Comparison of ENCODE assay signal across 14 mouse cellular contexts in the genomic region with DNA sequence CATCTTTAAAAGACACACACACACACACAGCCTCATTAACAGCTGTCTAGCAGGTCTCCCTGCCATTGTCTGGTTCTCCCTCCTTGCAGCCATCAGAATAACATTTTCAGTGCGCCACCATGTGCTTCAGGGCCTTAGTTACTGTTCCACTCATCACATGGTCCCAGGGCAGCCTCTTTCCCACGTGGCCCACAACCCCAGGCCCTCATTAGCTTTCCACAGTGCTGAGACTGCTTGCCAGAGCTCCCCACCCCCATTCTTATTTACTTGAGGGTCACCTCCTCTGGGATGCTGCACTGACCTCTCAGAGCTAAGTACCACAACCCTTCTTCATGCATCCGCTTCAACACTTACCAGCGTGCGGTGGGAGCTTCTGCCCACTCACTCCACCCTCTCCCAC. TPM values are rescaled to one million over a fixed set of nuclear protein-coding genes. Genes with fewer than 3 reads are reported as not detected.
DNase-seq lines count a peak whose midpoint lies in the region; ATAC-seq lines count a peak whose summit lies in the region.
"Had no signal": no experiment of that assay in that cellular context is flagged by ENCODE, and none has a peak within 500 bp of the region (broad histone marks: within the 10 kb centered on the region; RNA-seq: fewer than 3 reads in every experiment).

No protein-coding gene starts in this region.

- peak overlapping the region; percentile 58 for H3K27ac ChIP-seq in embryonic facial prominence, embryonic 10.5 days (replicated peaks)
- H3K27ac ChIP-seq in midbrain, embryonic 11.5 days (ENCODE audit: low read depth, low read length) = peak overlapping the region; percentile 67
- H3K27ac ChIP-seq: layer of hippocampus, adult 2 months; limb, embryonic 13.5 days; lung, embryonic 15.5 days had no signal

- no peak overlapping the region for H3K4me3 ChIP-seq in embryonic facial prominence, embryonic 10.5 days
- no peak overlapping the region for H3K4me3 ChIP-seq in midbrain, embryonic 11.5 days (ENCODE audit: low read depth, low read length)
- H3K4me3 ChIP-seq: layer of hippocampus, adult 2 months; limb, embryonic 13.5 days; lung, embryonic 15.5 days had no signal

- no peak overlapping the region for H3K4me2 ChIP-seq in midbrain, embryonic 11.5 days
- H3K4me2 ChIP-seq: heart, embryonic 11.5 days; limb, embryonic 13.5 days; lung, embryonic 15.5 days had no signal

- H3K27me3 ChIP-seq in embryonic facial prominence, embryonic 10.5 days (replicated peaks; ENCODE audit: low read depth, poor library complexity, severe bottlenecking) = no peaks in the 10 kb centered on the region
- no peaks in the 10 kb centered on the region for H3K27me3 ChIP-seq in midbrain, embryonic 11.5 days (ENCODE audit: control insufficient read depth, insufficient read depth, low read length)
- H3K27me3 ChIP-seq: limb, embryonic 13.5 days; lung, embryonic 15.5 days had no signal

- H3K9ac ChIP-seq in midbrain, embryonic 11.5 days (ENCODE audit: low read length) = no peak overlapping the region
- H3K9ac ChIP-seq: limb, embryonic 13.5 days; lung, embryonic 15.5 days had no signal

- WGBS in embryonic facial prominence, embryonic 10.5 days = 35% methylated on average over 5 of the region's 5 CpGs
- 37% methylated on average over 5 of the region's 5 CpGs for WGBS in midbrain, embryonic 11.5 days

- H3K9me3 ChIP-seq in embryonic facial prominence, embryonic 10.5 days = no peaks in the 10 kb centered on the region
- H3K9me3 ChIP-seq in midbrain, embryonic 11.5 days (ENCODE audit: control insufficient read depth, low read length) = no peaks in the 10 kb centered on the region
- H3K9me3 ChIP-seq: limb, embryonic 13.5 days; lung, embryonic 15.5 days had no signal

- H3K4me1 ChIP-seq in embryonic facial prominence, embryonic 10.5 days = peaks cover 72% of the 10 kb centered on the region
- H3K4me1 ChIP-seq in midbrain, embryonic 11.5 days (ENCODE audit: control insufficient read depth, insufficient read depth, low read length) = peaks cover 51% of the 10 kb centered on the region

- no peaks in the 10 kb centered on the region for H3K36me3 ChIP-seq in embryonic facial prominence, embryonic 10.5 days (replicated peaks)
- no peaks in the 10 kb centered on the region for H3K36me3 ChIP-seq in midbrain, embryonic 11.5 days (ENCODE audit: control insufficient read depth, insufficient read depth, low read length)
- H3K36me3 ChIP-seq: limb, embryonic 13.5 days; lung, embryonic 15.5 days had no signal

- DNase-seq in embryo, embryonic 10.5 days (ENCODE audit: low spot score) = peak; percentile 71
- DNase-seq in embryonic facial prominence, embryonic 10.5 days (ENCODE audit: low spot score) = peak; percentile 62
- DNase-seq in kidney, adult 8-10 months = peak; percentile 70 to 83
- no peak for DNase-seq in midbrain, embryonic 11.5 days (ENCODE audit: low spot score, missing footprints)
- no peak for DNase-seq in lung, adult 18-20 months
- no peak for DNase-seq in adrenal gland, adult 18-20 months (ENCODE audit: low spot score in 2 of 2)
- no peak for DNase-seq in adrenal gland, adult (ENCODE audit: inconsistent age in 2 of 2, low spot score in 1 of 2)
- DNase-seq in ovary, postnatal 36 days (ENCODE audit: low spot score) = no peak
- DNase-seq: cerebellum, adult 9-10 months; thymus, adult 18-20 months had no signal

- peak; percentile 57; the same call in 1 of the 2 replicates for ATAC-seq in midbrain, embryonic 11.5 days (ENCODE audit: low FRiP score)

RNA-seq across cellular contexts. Expression of a gene that starts 28.1 kb away (rescaled TPM):
- 14.9 and 17.0 TPM in 2 replicates for polyA plus RNA-seq in embryonic facial prominence, embryonic 10.5 days (2016; fragmentation: Nextera tagmentation; extraction: Ambion mirVana)
- polyA plus RNA-seq in midbrain, embryonic 11.5 days (2014; fragmentation: Nextera tagmentation; extraction: Ambion mirVana) = 10.4 and 10.5 TPM in 2 replicates
- total RNA-seq in adrenal gland, adult 18-20 months (2021) = 10 to 100 TPM; 10.5 to 12.9 TPM

RNA-seq across cellular contexts. Expression of a gene that starts 53.9 kb away (rescaled TPM):
- polyA plus RNA-seq in embryonic facial prominence, embryonic 10.5 days (2016; fragmentation: Nextera tagmentation; extraction: Ambion mirVana) = 818 and 844 TPM in 2 replicates
- polyA plus RNA-seq in midbrain, embryonic 11.5 days (2014; fragmentation: Nextera tagmentation; extraction: Ambion mirVana) = 765 and 766 TPM in 2 replicates
- total RNA-seq in adrenal gland, adult 18-20 months (2021) = 100 to 1,000 TPM; 414 to 473 TPM

Comparison
In these comparisons a context has a peak if more than half of its experiments do, and no peak if none do; other contexts are left out.
1. DNase-seq: peak in embryo, embryonic 10.5 days (single experiment), embryonic facial prominence, embryonic 10.5 days (single experiment) and kidney, adult 8-10 months (2 of 2); none in midbrain, embryonic 11.5 days (single experiment), lung, adult 18-20 months (0 of 2), adrenal gland, adult 18-20 months (0 of 2), adrenal gland, adult (0 of 2) and ovary, postnatal 36 days (single experiment).